Mouse (Mus musculus): ENCODE results near the gene Casp8ap2. TPM values are rescaled to one million over a fixed set of nuclear protein-coding genes. Genes with fewer than 3 reads are reported as not detected.
A peak's percentile ranks its signal among the peaks of the same experiment; 100 is the strongest.

The Casp8ap2 gene
- polyA plus RNA-seq, 1 experiment from 2014 or later = 44.9 TPM

- ATAC-seq (ENCODE audit: low FRiP score, low TSS enrichment) (no peak), DNase-seq (no peak)
- Histone ChIP-seq H3K9ac (replicated peaks; ENCODE audit: low read length) (no peak overlapping the region), H3K4me1 (ENCODE audit: control insufficient read depth, insufficient read depth, low read length) (peaks cover 11% of the 10 kb centered on the region), H3K9me3 (ENCODE audit: control insufficient read depth, low read length) (no peaks in the 10 kb centered on the region), H3K4me3 (replicated peaks; ENCODE audit: low read depth, low read length) (no peak overlapping the region), H3K4me2 (ENCODE audit: low read length) (no peak overlapping the region), H3K36me3 (ENCODE audit: control insufficient read depth, insufficient read depth, low read length) (peaks cover 28% of the 10 kb centered on the region), H3K27ac (replicated peaks; ENCODE audit: low read depth, low read length) (no peak overlapping the region), H3K27me3 (ENCODE audit: control insufficient read depth, insufficient read depth, low read length) (no peaks in the 10 kb centered on the region)
- WGBS = 88% methylated on average over 9 of the region's 9 CpGs
Observed at GRCm38 (mm10) chr4:32575165-32575564, 40.1 kb upstream of the Casp8ap2 start.

- 90% methylated on average over 8 of the region's 8 CpGs for WGBS
- ATAC-seq (ENCODE audit: low FRiP score, low TSS enrichment) (no peak), DNase-seq (no peak)
Observed at GRCm38 (mm10) chr4:32579850-32580249, 35.4 kb upstream of the Casp8ap2 start.

GRCm38 (mm10) chr4:32584181-32584580 lies 31.1 kb upstream of the Casp8ap2 start:
- Histone ChIP-seq H3K4me3 (replicated peaks; ENCODE audit: low read depth, low read length) (no peak overlapping the region), H3K27ac (replicated peaks; ENCODE audit: low read depth, low read length) (no peak overlapping the region), H3K4me1 (ENCODE audit: control insufficient read depth, insufficient read depth, low read length) (no peaks in the 10 kb centered on the region), H3K9ac (replicated peaks; ENCODE audit: low read length) (no peak overlapping the region), H3K36me3 (ENCODE audit: control insufficient read depth, insufficient read depth, low read length) (peaks cover 11% of the 10 kb centered on the region), H3K4me2 (ENCODE audit: low read length) (no peak overlapping the region), H3K9me3 (ENCODE audit: control insufficient read depth, low read length) (no peaks in the 10 kb centered on the region), H3K27me3 (ENCODE audit: control insufficient read depth, insufficient read depth, low read length) (no peaks in the 10 kb centered on the region)
- DNase-seq (no peak), ATAC-seq (ENCODE audit: low FRiP score, low TSS enrichment) (no peak)
- WGBS = 66% methylated on average over 6 of the region's 6 CpGs

More at GRCm38 (mm10) chr4:32579850-32580249, 35.4 kb upstream of the Casp8ap2 start:
- H3K27ac ChIP-seq (replicated peaks; ENCODE audit: low read depth, low read length) = no peak overlapping the region
- H3K4me2 ChIP-seq (ENCODE audit: low read length) = no peak overlapping the region
- H3K27me3 ChIP-seq (ENCODE audit: control insufficient read depth, insufficient read depth, low read length) = no peaks in the 10 kb centered on the region
- H3K4me1 ChIP-seq (ENCODE audit: control insufficient read depth, insufficient read depth, low read length) = no peaks in the 10 kb centered on the region
- no peak overlapping the region for H3K9ac ChIP-seq (replicated peaks; ENCODE audit: low read length)
- peaks cover 30% of the 10 kb centered on the region for H3K36me3 ChIP-seq (ENCODE audit: control insufficient read depth, insufficient read depth, low read length)
- no peaks in the 10 kb centered on the region for H3K9me3 ChIP-seq (ENCODE audit: control insufficient read depth, low read length)
- H3K4me3 ChIP-seq (replicated peaks; ENCODE audit: low read depth, low read length) = no peak overlapping the region

- Histone ChIP-seq H3K27me3 (ENCODE audit: control insufficient read depth, insufficient read depth, low read length) (no peaks in the 10 kb centered on the region), H3K4me1 (ENCODE audit: control insufficient read depth, insufficient read depth, low read length) (no peaks in the 10 kb centered on the region), H3K4me2 (ENCODE audit: low read length) (no peak overlapping the region), H3K9ac (replicated peaks; ENCODE audit: low read length) (no peak overlapping the region), H3K9me3 (ENCODE audit: control insufficient read depth, low read length) (no peaks in the 10 kb centered on the region), H3K27ac (replicated peaks; ENCODE audit: low read depth, low read length) (no peak overlapping the region), H3K36me3 (ENCODE audit: control insufficient read depth, insufficient read depth, low read length) (no peaks in the 10 kb centered on the region; the same call in 1 of the 2 replicates), H3K4me3 (replicated peaks; ENCODE audit: low read depth, low read length) (no peak overlapping the region)
- peak; percentile 72 for DNase-seq
- no peak for ATAC-seq (ENCODE audit: low FRiP score, low TSS enrichment)
- 14% methylated on average over 9 of the region's 9 CpGs for WGBS
Observed at GRCm38 (mm10) chr4:32586596-32586995, 28.7 kb upstream of the Casp8ap2 start.

- no peak overlapping the region for H3K9ac ChIP-seq (replicated peaks; ENCODE audit: low read length)
- H3K4me1 ChIP-seq (ENCODE audit: control insufficient read depth, insufficient read depth, low read length) = no peaks in the 10 kb centered on the region
- DNase-seq (no peak), ATAC-seq (ENCODE audit: low FRiP score, low TSS enrichment) (no peak)
- no peak overlapping the region for H3K27ac ChIP-seq (replicated peaks; ENCODE audit: low read depth, low read length)
- WGBS = 88% methylated on average over 5 of the region's 5 CpGs
- H3K36me3 ChIP-seq (ENCODE audit: control insufficient read depth, insufficient read depth, low read length) = no peaks in the 10 kb centered on the region
- H3K4me2 ChIP-seq (ENCODE audit: low read length) = no peak overlapping the region
- H3K27me3 ChIP-seq (ENCODE audit: control insufficient read depth, insufficient read depth, low read length) = no peaks in the 10 kb centered on the region
- H3K4me3 ChIP-seq (replicated peaks; ENCODE audit: low read depth, low read length) = no peak overlapping the region
- H3K9me3 ChIP-seq (ENCODE audit: control insufficient read depth, low read length) = no peaks in the 10 kb centered on the region
Observed at GRCm38 (mm10) chr4:32587543-32587942, 27.7 kb upstream of the Casp8ap2 start.

GRCm38 (mm10) chr4:32588237-32588636 lies 27.0 kb upstream of the Casp8ap2 start:
- Histone ChIP-seq H3K4me3 (replicated peaks; ENCODE audit: low read depth, low read length) (no peak overlapping the region), H3K9me3 (ENCODE audit: control insufficient read depth, low read length) (no peaks in the 10 kb centered on the region), H3K9ac (replicated peaks; ENCODE audit: low read length) (no peak overlapping the region), H3K4me1 (ENCODE audit: control insufficient read depth, insufficient read depth, low read length) (no peaks in the 10 kb centered on the region), H3K36me3 (ENCODE audit: control insufficient read depth, insufficient read depth, low read length) (no peaks in the 10 kb centered on the region), H3K27me3 (ENCODE audit: control insufficient read depth, insufficient read depth, low read length) (no peaks in the 10 kb centered on the region), H3K4me2 (ENCODE audit: low read length) (no peak overlapping the region), H3K27ac (replicated peaks; ENCODE audit: low read depth, low read length) (no peak overlapping the region)
- 95% methylated on average over 6 of the region's 6 CpGs for WGBS
- ATAC-seq (ENCODE audit: low FRiP score, low TSS enrichment) = no peak
- DNase-seq = no peak

- Histone ChIP-seq H3K4me3 (replicated peaks; ENCODE audit: low read depth, low read length) (no peak overlapping the region), H3K9ac (replicated peaks; ENCODE audit: low read length) (no peak overlapping the region), H3K4me2 (ENCODE audit: low read length) (no peak overlapping the region), H3K27ac (replicated peaks; ENCODE audit: low read depth, low read length) (no peak overlapping the region), H3K27me3 (ENCODE audit: control insufficient read depth, insufficient read depth, low read length) (no peaks in the 10 kb centered on the region), H3K4me1 (ENCODE audit: control insufficient read depth, insufficient read depth, low read length) (no peaks in the 10 kb centered on the region), H3K9me3 (ENCODE audit: control insufficient read depth, low read length) (no peaks in the 10 kb centered on the region), H3K36me3 (ENCODE audit: control insufficient read depth, insufficient read depth, low read length) (no peaks in the 10 kb centered on the region)
- ATAC-seq (ENCODE audit: low FRiP score, low TSS enrichment) (no peak), DNase-seq (peak; percentile 52)
- 30% methylated on average over 12 of the region's 12 CpGs for WGBS
Observed at GRCm38 (mm10) chr4:32601135-32601534, 14.1 kb upstream of the Casp8ap2 start.

GRCm38 (mm10) chr4:32602660-32603059 lies 12.6 kb upstream of the Casp8ap2 start, which contains the start of gene Gja10:
TSS of gene Gja10 (minus strand) at chr4:32602760.
- no peak within 1 kb of the TSS for H3K27ac ChIP-seq (replicated peaks; ENCODE audit: low read depth, low read length)
- no peak within 1 kb of the TSS for H3K9ac ChIP-seq (replicated peaks; ENCODE audit: low read length)
- no peaks in the 10 kb centered on the region for H3K9me3 ChIP-seq (ENCODE audit: control insufficient read depth, low read length)
- WGBS = 69% methylated on average over 3 of the region's 3 CpGs
- ATAC-seq (ENCODE audit: low FRiP score, low TSS enrichment) = no peak
- H3K4me3 ChIP-seq (replicated peaks; ENCODE audit: low read depth, low read length) = no peak within 1 kb of the TSS
- H3K36me3 ChIP-seq (ENCODE audit: control insufficient read depth, insufficient read depth, low read length) = no peaks in the 10 kb centered on the region
- DNase-seq = no peak
- H3K4me1 ChIP-seq (ENCODE audit: control insufficient read depth, insufficient read depth, low read length) = no peaks in the 10 kb centered on the region
- no peaks in the 10 kb centered on the region for H3K27me3 ChIP-seq (ENCODE audit: control insufficient read depth, insufficient read depth, low read length)
- H3K4me2 ChIP-seq (ENCODE audit: low read length) = no peak within 1 kb of the TSS

- ATAC-seq (ENCODE audit: low FRiP score, low TSS enrichment) (no peak), DNase-seq (no peak)
Observed at GRCm38 (mm10) chr4:32621637-32622036, 6.4 kb downstream of the Casp8ap2 start.

More at GRCm38 (mm10) chr4:32621637-32622036, 6.4 kb downstream of the Casp8ap2 start:
- Histone ChIP-seq H3K9ac (replicated peaks; ENCODE audit: low read length) (no peak overlapping the region), H3K27me3 (ENCODE audit: control insufficient read depth, insufficient read depth, low read length) (no peaks in the 10 kb centered on the region), H3K4me2 (ENCODE audit: low read length) (no peak overlapping the region), H3K4me1 (ENCODE audit: control insufficient read depth, insufficient read depth, low read length) (0 out of 2 replicates have a peak, but pooled peaks cover under 1% of the 10 kb centered on the region), H3K4me3 (replicated peaks; ENCODE audit: low read depth, low read length) (no peak overlapping the region), H3K36me3 (ENCODE audit: control insufficient read depth, insufficient read depth, low read length) (0 out of 2 replicates have a peak, but pooled peaks cover 6% of the 10 kb centered on the region), H3K27ac (replicated peaks; ENCODE audit: low read depth, low read length) (no peak overlapping the region), H3K9me3 (ENCODE audit: control insufficient read depth, low read length) (no peaks in the 10 kb centered on the region)

All from midbrain, embryonic 14.5 days (tissue).